Mouse (Mus musculus) cerebellum, postnatal 4 days (tissue): ENCODE results near the gene Atp5j.

Experiments used
- DNase-seq, 2 experiments: peaks; one replicate each; pipeline ENCODE4 v3.0.0; 2022; ENCODE audit warnings: low spot score in 2 of 2, mixed read lengths in 1 of 2

The Atp5j gene

DNA sequence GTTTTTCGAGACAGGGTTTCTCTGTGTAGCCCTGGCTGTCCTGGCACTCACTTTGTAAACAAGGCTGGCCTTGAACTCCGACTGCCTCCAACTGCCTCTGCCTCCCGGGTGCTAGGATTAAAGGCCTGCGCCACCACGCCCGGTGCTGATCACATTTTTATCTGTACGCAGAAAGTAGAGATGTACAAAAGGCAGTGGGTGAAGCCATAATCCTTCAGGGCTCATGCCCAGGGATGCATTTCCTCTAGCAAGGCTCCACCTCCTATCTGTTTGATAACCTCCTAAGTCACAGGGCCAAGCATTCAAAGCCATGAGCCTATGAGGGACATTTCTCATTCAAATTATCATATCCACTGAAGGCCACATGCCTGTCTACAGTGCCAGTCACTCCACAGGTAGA is 27.6 kb downstream of the Atp5j start:
- no peak for DNase-seq

DNA sequence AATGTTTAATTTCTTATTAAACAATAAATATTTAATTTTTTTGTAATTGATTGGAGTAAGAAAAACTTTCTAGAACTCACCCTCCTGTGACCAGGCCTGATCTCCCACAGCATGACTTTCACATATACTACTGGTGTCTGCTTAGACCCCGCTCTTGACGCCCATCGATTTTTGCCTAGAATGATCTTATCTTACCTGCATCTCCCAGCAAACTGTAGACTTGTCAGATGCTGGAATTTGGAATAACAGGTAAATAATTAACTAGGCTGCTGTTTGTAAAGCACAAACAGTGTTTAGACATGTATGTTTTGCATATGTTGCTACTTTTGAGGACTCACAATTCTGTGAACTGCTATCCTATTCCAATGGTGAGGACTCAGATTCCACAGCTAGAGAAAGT is 29.2 kb downstream of the Atp5j start:
- no peak for DNase-seq

DNA sequence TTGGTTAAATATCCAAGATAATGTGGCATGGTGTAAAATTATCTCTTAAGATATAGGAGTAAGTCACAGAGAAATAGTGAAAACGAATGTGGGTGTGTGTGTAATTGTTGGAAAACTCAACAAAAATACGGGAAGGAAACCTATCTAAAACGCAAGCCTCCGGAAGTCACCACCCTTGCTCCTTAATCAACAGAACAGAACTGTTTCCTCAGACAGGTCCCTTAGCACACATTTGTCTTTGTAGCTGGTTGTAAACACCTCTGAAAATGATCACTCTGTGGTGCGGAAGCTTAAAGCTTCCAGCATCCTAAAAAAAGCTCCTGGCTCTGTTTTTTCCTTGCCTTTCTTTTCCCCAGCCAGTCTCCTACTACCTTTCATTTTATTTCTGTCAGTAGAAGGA is 30.6 kb downstream of the Atp5j start:
- no peak for DNase-seq

DNA sequence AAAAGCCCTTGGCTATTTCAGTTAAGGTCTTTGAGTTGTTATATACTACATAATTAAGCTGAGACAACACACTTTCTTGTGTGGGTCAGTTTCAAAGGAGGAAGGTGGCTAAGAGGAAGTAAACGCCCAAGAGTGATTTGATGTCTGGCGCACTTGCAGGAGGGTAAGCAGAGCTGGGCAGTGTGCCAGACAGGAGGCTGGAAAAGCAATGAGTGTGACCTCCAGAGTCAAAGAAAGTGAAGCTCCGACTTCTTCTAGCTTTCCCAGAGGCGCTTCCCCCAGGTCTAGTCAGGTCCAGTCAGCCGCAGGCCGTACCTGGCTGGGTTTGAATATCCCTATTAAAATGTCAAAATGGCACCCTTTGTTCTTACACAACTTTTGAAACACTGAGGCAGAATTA is 33.2 kb downstream of the Atp5j start:
- no peak for DNase-seq

DNA sequence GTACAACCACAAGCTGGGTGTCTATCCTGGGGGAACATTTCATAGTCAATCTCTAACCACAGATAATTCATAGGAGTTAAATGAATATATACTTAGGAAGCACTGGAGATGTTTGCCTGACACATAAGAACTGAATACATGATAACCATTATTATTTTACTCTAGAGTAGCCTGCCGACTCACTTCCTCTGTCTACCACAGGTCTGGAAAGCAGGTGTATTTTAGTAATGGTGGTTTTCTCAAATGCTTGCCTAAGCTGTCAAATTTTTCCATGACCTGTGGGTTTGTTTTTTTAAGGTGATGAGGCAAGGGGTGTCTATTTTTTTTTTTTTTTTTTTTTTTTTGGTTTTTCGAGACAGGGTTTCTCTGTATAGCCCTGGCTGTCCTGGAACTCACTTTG is 35.4 kb downstream of the Atp5j start:
- DNase-seq: no peak

DNA sequence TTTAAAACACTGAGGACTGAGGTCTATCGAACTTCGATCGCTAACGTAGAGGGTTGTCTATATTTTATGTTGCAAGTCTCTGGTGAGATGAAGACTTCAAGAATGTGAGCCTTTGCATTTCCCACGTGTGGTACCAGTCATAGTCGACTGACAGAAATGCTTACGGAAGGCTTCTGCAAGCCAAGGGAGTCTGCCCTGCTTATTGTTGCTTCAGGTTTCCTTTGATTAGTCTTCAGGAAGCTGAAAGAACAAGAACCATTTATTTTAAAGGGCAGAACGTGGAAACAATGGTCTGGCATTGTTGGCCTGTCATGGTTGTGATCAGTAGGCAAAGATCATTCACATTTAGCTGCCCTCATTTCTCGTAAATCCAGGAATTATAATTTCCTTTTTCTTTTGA is 38.7 kb downstream of the Atp5j start:
- DNase-seq: no peak

DNA sequence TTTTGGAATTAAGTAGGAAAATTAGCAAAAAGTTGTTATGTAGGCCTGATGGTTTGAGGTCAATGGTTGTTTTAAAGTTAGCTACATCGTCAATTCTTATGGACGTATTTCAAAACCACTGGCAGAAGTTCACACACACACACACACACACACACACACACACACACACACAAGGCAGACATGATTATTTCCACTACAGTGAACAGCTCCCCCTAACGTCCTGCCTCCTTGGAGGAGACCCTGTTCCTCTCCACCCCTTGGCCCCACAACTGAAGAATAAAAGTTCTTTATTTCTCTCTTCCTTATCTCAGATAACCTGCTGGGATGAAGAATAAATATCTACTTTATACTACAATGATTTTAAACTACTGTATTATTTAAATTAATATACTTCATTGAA is 40.1 kb downstream of the Atp5j start:
- no peak for DNase-seq

DNA sequence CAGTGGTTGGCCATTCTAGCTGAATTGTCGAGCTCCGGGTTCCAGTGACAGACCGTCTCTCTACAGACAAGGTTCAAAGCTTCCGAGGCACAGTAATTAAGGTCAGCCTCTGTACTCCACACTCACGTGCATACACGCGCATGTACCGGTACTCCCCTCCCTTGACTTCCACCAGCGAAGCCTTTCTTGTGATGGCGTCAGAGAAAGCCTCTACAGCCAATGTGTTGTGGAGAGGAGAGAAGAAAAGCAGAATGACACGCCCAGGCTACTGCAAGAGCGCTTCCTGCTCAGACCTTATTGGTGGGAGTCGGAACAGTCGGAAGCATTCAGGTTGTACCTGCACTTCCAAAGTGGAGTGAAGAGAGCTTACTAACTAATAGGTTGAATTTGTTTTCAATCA is 42.0 kb downstream of the Atp5j start:
- DNase-seq: no peak

DNA sequence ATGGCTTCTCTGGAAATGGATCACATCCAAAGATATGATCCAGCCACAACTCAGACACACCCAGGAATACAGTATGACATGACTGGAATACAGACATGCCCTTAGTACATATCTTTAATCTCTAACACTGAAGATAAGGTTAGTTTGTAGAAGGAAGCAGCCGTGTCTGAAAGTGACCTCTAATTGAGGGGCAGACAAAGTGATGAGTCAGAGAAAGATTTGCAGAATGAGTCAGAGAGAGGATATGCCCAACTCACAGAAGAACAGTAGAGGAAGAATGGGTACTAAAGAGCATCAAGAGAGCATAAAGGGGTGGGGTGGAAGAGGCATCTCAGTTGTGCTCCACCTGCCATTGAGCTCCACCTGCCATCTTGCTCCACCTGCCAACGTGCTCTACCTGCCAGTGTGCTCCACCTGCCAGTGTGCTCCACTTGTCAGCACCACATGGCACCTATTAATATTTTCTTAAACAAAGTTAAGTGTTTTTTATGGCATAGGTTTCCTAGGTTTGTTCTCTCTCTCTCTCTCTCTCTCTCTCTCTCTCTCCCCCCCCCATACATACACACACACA is 44.7 kb downstream of the Atp5j start:
- DNase-seq: no peak

DNA sequence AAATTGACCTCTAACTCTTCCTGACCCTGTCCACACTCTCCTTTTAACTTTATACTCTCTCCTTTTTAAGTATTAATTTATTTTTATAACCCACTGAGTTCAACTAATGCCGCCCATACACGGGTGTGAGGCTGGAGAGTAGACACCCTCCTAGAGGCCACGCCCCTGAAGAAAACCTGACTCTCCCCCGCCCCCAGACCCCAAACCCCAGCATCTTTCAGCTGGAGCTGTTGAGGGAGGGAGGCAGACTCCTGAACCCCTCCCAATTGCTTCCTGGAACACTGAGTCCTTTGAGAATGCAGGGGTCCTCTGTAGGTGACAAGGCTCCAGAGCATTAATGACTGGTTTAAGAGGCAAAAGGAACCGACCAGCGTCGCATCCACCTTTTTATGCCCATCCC is 50.5 kb downstream of the Atp5j start:
- no peak for DNase-seq

DNA sequence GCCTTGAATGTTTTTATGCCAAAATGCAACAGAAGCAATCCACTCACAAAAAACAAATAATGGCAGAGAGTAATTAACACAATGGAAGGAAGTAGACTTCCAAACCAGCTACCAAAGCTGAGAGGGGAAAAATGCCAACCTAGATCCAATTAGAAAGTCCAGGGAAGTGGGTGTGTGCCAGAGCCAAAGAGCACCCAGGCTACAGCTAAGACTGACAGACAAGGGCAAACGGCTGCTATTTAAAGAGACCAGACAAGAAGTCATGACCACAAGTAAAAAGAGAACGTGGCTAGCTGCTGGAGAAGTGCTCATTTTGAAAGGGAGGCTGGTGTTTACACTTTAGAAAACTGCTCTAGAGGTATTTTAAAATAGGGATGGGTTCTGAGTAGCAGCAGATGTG is 52.1 kb downstream of the Atp5j start:
- DNase-seq: no peak

DNA sequence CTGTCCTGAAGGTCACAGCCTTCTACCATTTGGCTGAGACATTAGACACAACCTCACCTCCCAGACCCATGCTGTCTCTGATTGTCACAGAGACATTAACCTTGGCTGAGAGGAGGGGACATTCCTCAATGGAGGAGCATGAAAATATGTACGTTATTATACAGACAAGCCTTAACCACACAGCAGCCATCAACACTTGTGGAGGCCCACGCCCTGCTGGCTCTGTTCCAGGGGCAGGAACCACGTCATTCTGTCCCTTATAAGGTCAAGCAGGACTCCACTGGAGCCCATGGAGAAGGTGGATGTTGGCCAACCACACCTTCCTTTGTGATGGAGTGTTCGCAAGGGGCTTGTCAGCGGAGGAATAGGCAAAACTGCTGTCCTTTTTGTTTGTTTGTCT is 55.7 kb downstream of the Atp5j start:
- no peak for DNase-seq

DNA sequence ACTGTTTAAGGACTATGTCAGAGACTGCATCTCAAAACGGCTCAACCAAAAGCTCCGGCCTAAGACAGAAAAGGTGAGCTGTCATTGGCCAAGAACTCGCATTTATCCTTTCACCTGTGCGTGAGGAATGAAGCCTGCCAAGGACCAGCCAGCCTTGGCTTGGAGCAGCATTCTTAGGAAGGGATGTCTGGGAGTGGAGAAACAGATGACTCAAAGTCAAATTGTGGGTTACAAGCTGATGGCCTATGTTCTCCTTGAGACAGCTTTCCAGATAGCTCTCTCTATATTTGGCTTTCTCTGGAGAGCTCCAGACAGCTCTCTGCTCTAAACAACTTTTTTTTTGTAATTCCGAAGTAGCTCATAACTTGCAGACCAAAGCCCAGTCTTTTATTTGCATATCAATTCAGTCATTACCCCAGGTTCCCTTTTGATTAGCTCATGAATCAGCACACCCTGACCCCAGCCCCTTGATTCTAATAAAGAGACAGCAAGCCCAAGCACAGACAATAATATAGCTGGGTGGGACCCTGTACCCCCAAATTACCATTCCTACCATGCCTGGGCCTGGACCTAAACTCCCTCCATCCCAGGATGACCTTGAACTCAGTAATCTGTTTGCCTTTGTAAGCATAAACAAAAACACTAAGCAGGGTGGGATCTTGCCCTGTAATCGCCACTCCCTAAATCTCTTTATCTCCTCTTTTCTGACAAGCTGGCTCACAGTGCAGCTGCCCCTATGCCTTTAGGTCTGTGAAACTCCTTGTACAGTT is 56.4 kb downstream of the Atp5j start:
- DNase-seq: no peak

DNA sequence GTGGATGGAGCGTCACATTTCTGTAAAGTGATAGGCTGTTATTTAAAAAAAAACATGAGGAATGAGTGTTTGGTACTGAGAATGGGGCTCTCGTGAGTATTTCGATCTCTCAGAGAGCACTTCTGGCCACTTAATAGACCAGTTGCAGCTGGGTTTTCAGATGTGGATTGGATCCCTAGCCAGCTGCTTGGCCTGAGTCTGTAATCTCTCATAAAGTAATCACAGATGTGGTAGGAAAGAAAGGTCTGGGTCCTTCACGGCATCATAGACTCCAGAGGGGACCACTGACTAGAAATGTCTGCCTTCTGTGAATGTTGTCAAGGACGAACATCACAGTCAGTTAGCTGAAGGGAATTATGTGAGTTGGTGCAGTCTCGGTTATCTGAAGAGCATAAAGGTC is 57.0 kb downstream of the Atp5j start:
- no peak for DNase-seq
